Mouse (Mus musculus) fat pad, adult 2 months (tissue): ENCODE measurements around the gene Napsa.

Experiments used
- DNase-seq: peaks from one replicate; pipeline ENCODE4 v3.0.0-alpha.2; 2011; ENCODE audit warnings: low read depth, low spot score; ENCODE audit errors: extremely low read depth

The Napsa gene

DNA sequence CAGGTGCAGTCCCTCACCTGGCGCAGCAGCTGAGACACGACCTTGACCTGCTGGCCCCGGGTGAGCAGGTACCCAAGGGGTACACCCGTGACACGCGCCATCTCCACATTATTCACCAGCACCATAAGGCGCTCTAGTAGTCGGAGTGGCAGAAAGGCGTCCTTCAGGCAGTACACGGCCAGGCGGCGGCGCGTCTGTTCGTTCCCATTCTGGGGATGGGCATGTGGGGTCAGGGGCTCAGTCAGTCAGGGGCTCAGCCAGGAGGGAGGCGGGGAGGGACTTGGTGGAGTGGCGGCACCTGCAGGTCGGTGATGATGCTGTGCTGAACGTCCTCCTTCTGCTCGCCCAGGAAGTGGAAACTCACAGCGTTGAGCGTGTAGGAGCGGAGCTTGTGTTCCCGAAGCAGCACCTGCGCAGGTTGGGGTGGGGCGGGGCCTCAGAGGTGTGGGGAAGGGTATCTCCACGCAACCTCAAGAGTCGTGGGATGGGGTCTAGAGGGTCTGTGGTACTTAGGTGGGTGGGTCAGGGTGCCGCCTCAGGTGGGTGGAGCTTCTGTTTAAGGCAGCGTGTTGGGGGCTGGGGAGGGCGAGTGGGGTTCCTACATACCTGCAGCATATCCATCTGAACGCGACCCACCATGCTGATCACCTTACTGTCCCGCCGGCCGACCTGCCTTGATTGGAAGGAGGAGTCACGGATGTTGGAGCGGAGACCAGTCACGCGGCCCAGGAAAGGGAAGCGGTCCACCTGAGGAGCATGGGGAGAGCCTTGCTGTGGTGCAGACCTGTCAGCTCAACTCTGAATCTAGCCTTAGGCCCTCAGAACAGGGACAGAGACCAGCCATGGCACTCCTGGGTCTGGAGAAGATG lies 33.2 kb upstream of the Napsa start:
- DNase-seq = no peak

DNA sequence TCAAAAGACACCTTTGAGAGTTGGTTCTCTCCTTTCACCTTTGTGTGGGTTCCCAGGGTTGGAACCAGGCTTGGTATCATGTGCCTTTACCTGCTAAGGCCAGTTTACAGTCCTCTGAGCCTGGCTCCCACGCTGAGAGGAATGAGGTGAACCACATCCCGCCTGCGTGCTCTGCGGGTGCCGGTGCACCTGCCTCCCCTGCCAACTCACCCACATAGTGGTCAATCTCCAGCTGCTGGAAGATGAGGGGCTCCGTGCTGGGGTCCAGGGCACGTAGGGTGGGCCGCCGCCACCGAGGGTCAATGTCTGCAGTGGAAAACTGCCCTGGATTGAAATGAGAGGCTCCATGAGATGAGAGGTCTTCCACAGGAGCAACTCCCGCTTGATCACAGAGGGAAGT lies 29.6 kb upstream of the Napsa start:
- DNase-seq = no peak

DNA sequence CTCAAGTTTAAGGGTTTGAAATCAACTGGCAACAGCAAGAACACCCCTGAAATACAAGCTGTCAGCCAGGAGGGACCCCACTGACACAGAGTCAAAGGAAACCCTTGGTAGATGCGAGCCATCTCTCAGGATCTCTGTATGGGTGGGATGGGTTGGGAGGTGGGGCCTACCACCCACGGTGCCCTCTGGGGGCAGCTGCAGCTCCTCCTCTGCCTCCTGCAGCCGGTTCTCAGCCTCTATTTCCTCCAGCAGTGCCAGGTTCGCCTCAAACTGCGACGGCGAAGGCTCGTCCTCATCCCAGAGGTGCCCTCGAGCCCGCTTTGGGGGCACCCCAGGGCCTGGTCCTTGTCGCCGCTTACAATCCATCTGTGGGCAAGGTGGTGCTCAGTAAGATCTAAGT lies 29.1 kb upstream of the Napsa start:
- no peak for DNase-seq

DNA sequence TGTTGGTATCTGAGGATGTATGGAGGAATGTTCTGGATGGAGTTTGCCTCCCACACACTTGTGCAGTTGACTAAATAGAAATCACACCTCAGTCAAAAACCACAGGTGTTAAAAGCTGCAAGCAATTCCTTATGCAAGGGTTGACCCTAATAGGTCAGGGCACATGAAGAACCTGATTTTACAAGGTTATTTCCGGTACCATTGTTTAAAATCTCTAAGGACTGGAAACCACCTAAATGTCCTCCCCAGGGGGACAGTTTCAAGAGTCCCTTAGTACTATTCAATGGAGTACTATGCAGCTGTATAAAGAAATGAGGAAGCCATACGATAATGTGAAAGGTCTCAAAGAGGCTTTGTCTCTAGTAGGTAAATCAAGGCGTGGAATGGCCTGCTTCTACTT lies 25.9 kb upstream of the Napsa start:
- DNase-seq = no peak

DNA sequence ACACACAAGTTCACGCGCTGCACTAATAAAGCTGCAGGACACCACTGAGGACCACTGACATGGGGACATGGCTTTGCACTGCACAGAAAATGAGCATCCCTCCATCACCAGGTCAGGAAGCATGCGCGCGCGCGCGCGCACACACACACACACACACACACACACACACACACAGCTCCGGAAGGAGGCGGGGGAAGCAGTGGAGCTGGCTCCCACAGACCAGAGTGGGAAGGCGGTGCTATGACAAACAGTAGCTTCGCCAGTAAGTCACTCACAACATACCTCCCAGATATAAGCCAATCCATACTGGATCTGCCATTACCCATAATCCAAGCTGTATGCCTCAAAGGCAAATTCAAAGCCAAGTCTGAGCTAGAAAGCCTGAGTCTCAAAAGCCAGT lies 25.1 kb upstream of the Napsa start:
- no peak for DNase-seq

DNA sequence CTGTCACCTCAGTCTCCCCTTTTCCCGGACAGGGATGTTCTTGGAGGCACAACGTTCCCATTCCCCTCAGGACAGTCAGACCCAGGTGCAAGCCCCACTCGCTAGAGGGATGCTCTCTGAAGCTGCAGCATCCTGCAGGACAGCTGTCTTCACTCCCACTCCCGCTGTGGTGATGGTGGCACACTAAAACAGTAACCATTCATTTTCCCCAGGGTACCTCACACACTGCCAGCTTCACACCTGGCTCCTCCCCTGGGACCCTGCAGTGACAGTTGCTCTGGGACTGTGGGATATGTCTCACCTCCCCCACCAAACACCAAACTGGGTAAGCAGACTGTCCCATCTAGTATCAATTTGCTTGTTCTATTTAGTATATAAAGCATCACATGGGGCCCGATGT lies 24.5 kb upstream of the Napsa start:
- DNase-seq = no peak

DNA sequence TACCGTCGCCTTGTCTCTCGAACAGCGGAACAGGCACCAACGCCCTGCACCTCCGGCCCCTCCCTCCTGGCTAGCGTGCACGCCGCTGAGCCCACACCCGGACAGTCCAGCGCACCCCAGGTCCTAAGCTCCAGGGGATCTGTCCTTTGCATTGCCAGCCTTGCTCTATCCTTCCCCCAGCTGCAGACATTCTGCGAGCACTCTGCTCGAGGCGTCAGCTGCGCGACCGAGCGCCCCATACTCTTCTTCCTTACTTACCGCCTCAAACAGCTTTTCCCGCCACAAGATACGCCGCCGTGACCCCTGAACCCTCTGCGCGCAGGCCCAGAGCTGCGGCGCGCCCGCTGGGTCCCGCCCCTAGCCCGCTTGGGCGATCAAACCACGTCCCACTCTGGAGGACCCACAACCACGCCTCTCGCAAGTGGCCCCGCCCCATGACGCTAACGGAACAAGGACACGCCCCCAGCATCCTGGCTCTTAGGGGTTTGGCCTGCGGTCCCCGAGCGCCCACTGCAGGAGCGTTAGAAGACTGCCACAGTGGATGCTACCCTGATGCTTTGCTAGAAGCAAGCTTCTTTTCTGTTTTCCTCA lies 23.6 kb upstream of the Napsa start, which contains the start of gene Pold1:
Gene Pold1 (minus strand): TSS at position 353 of the 591 bp plus-strand sequence.
- DNase-seq = peak; percentile 63

DNA sequence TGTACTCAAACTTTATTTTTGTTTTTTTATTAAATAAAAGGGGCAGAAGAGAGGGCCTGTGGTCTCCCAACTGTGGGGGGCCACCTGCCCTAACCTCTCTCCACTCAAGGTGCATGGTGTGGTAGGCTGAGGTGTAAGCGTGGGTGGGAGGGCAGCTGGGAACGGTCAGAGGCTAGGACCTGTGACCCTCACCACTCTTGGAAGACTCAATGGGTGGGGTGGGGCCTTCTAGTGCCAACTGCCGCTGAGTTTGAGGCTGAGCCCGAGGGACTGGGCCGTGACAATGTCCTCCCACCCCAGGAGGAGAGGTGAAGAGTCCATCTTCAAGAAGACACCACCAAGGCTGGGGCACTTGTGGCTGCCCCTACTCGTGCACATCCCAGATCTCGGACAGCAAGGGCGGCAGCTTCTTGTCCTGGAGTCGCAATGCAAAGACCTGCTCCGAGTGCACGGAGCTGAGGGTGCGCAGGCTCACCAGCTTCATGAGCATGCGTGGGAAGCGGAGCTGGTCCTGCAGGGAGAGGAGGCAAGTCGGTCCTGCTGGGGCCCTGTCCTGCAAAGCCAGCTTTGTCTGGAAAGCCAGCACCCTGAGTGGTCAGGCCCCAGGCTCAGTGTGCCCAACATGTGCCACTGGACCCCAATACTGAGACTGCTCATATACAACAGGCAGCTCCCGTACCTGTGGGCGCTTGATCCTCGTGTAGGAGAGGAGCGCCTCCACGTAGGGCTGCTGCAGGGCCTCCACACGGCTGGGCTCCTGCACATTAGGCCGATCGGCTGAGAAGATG lies 22.4 kb upstream of the Napsa start:
- DNase-seq = no peak

DNA sequence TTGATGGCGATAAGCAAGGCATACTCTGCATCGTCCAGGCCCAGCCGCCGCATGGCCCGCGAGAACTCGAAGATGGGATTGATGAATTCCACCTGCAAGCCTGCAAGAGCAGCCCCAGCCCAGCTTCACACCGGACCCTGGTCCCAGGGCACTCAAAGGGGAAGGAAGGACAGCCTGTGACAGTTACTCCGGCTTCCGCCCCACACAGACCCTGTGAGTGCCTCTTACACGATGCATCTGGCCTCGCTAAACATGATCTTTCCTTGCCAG lies 21.8 kb upstream of the Napsa start:
- no peak for DNase-seq

DNA sequence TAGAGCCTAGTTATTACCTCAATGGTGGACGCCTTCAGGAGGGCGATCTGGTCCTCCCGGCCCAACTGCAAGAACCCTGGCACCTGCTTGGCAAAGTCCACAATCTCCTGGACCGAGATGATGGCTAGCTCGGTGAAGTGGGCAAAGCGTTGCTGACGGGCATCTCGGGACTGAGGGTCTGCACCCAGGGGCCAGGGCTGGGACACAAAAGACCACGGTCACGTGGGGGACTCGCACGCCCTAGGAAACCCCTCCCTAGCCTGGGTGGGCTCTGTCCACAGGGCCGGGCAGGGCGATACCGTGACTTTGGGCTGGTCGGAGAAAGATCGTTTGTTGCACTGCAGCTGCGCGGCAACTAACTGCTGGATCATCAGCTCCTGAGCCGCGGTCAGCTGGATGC lies 20.9 kb upstream of the Napsa start:
- DNase-seq = no peak

DNA sequence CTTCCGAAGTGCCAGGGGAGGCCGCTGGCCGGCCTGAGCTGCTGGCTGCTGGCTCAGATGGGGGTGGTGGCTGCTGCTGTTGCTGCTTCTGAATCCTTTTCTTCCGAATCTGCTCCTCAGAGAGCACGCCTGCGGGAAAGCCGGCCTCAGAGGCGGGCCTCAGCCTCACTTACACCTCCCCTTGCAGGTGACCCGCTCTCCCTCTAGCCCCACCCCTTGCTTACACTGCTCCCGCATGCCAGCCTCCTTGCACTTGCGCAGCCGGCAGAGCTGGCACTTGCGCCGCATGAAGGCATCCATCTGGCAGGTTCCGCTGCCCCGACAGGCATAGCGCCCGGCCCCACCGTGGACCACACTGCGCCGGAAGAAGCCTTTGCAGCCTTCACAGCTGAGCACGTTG lies 20.4 kb upstream of the Napsa start:
- no peak for DNase-seq

DNA sequence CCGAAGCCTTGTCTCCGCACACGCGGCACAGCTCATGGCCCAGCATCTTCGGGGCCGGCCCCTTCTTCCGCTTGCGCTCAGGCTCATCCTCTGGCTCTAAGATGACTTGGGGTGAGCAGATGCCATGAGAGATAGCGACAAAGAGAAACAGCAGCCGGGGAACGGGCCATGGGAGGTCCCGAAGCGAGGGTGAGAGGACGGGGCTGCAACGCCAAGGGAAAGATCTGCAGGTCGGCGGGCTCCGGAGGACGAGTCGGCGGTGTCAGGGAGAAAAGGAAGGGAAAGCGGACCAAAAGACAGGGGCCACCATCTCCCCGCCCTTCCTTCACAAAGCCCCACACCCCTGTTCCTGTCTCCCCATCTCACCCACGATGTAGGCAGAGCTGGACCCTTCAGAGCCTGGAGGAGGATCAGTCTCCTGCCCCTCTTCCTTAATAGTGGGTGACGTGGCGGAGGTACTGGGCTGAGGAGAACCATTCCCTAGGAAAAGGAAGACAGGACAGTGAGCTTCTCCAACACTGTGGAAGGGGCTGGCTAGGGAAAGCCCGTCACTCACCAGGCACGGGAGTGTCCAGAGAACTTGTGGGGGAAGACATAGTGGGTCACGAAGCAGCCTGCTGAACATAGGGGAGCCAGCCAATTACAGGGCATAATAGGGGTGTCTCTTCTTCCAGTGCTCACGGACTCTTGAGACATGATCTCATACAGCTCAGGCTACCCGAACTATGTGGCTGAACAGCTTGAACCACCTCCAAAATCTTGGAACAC lies 19.9 kb upstream of the Napsa start:
- DNase-seq = no peak

DNA sequence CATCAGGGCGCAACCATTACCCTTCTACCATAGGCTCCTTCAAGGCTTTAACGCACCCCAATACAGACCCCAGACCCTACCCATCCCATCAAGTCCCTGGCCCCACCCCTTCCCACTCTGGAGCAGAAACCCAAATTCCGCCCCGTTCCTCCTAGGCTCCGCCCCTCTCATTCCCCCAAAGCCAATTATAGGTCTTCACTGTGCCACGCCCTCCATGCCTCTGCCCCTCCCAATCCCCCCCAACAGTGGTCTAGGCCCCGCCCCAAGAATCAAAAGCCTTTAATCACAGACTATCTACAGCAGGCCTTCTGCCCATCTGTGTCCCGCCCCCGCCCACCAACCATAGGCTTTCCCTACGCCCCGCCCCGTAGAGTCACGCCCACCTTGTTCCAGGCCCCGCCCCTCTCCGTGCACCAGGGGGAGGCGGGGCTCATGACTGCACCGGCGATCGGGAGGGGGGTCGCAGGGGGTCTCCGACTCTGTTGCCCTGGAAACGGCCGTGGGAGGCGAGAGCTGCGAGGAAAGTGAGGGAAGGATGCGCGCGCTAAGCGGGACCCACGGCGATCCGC lies 18.9 kb upstream of the Napsa start:
- DNase-seq = no peak

DNA sequence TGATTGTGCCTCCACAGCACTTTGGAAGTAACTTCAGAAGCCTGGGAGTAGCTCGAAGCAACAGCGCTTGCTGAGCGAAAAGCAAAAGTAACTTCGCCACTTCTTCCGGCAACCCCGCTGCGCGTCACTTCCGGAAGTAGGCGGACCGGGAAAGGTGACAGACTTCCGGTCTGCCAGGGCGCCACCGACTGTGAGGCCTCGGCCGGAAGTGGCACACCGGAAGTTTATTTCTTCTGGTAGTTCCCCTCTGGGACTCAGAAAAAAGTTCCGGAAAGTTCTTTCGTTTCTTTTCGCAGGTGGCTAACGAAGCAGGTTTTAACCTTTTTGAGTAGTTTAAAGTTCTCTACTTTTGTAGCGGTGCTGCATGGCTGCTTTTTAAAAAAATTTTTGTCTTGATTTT lies 18.4 kb upstream of the Napsa start, which contains the start of gene Nr1h2:
Gene Nr1h2 (minus strand): TSS at position 126 of the 400 bp plus-strand sequence.
- DNase-seq = peak; percentile 45

DNA sequence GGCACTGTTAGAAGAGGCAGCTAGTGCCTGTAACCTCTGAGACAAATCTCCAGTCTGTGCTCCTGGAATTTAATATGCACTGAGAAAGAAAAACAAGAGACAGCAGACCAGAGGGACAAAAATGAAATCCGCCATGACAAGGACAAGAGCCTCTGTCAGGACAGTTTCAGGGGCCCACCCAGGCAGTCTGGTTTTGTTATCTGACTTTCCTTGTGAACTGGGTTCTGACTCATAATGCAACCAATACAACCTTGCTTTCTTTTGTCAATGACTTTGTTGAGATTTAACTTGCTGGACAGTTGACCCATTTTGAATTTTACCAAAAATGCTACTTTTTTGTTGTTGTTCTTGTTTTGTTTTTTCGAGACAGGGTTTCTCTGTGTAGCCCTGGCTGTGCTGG lies 14.6 kb upstream of the Napsa start:
- DNase-seq = no peak

DNA sequence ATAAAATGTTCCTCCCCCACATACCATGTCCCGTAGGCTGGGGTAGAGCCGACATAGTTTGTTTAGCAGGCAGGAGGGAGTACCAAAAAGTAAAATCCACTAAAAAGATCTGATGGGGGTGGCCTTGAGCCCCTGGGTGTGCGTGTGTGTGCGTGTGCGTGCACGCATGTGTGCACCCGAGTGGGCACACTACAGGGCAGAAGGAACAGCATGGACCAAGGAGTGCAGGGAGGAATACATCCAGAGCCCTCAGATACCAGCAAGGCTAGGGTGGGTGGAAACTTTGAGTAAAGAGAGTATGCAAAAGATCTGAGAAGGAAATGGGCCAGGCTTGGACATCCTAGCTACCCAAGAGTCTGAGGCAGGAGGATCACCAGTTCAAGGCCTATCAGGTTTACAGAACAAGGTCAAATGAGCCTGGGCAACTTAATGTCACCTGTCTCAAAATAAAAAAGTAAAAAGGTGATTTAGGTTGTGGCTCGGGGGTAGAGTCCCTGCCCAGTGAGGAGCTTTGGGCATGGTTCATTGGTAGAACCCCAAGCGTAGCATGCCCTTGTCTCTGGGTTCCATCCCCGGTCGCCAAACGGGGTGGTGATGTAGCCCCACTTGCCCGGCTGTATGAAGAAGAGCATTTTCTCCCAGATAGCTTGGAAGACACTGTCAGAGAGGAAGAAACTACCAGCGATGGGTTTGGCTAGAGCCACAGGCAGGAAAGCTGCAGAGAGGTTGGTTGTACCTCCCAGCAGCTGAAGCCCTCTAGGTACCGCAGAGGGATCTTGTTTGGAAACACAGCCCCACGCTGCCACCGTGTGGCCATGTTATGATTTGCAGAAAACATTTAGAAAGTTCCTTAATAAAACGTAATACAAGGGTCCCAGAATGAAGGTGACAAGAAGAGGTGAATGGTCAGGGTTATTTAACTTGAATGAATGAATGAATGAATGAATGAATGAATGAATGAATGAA lies 11.5 kb upstream of the Napsa start:
- DNase-seq = no peak

DNA sequence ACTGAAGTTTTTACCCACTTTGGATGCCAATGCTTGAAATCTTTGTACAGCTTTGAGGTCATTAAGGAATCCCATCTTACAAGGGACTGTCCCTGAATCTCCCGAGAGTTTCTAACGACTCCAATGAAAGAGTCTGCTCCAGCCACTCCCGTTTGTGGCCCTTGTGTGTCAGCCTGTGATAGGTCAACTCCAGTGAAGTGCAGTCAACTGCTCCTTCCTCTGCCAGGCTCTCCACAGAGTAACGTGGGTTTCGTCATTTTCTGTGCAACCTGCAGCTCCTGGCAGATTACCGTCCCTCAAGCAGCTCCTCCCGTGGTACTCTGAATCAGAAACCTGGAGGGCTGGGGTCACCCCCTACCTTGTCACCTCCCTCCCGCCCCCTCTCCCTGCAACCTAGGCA lies 8.9 kb upstream of the Napsa start:
- no peak for DNase-seq

DNA sequence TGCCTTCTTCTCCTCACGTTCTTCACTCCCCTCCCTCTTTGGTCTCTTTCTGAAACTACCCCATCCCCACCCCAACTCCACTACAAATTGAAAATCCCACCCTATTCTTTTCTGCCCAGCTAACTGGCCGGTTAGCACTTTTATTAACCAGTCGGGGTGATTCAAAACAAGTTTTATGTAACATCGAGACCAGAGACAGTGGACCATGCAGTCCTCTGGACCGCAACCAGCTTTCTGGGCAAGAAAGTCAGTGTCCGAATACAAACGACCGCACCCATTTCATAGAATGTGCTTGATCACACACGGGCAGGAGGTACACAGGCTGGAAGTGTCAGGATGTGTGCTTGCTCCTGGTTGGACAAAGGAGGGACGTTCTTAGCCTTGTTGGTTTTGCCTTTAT lies 7.7 kb upstream of the Napsa start:
- DNase-seq = no peak

DNA sequence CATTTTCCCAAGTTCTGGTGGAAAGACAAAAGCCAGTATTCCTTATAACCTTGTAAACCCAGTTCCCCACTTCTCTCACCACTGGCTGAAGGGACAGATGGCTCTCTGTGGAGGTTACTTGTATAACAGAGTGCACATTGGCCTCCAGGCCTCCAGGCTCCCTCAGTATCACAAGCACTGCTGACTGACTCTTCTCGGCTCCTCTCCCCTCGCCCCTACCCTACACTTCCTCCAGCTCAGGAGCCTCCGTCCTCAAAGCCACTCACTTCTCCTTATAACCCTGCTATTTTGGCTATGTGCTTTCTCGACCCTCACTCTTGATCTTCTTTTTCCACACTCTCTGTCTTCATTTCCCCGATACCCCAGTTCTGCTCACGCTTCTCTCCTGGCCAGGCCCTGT lies 6.8 kb upstream of the Napsa start:
- DNase-seq = no peak

DNA sequence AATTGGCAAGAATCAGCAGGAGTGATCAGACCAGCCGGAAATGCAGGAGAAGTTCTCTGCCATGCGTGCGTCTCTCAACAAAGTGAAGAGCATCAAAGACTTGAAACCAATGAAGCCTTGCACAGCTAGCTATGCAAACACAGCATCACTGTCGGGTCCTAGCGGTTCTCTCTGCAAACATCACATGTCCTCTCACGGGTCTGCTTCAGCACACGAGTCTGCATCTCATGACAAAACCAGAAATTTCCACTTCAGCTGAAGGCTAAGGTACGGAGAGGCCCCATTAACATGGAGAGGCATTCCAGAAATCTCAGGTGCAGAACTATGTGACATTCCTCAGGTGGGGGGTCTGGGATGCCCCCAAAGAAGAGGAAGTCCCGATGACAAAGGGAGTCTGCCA lies 3.4 kb upstream of the Napsa start:
- no peak for DNase-seq
